Mouse (Mus musculus) layer of hippocampus, adult 18-20 months (tissue): ENCODE data around the gene Gse1. TPM values are rescaled to one million over a fixed set of nuclear protein-coding genes. Genes with fewer than 3 reads are reported as not detected.

ENCODE experiments used
- DNase-seq, 2 experiments: peaks; one replicate each; pipeline ENCODE4 v3.0.0; 2022; ENCODE audit warnings: low spot score in 2 of 2
- total RNA-seq, 2 experiments: library from RNA; stranded (reverse); gene quantifications; 2 replicates each; pipeline ENCODE4 v1.2.3; 2021

Gene Gse1
- total RNA-seq, 2 experiments from 2014 or later: 142 to 146 TPM

DNA sequence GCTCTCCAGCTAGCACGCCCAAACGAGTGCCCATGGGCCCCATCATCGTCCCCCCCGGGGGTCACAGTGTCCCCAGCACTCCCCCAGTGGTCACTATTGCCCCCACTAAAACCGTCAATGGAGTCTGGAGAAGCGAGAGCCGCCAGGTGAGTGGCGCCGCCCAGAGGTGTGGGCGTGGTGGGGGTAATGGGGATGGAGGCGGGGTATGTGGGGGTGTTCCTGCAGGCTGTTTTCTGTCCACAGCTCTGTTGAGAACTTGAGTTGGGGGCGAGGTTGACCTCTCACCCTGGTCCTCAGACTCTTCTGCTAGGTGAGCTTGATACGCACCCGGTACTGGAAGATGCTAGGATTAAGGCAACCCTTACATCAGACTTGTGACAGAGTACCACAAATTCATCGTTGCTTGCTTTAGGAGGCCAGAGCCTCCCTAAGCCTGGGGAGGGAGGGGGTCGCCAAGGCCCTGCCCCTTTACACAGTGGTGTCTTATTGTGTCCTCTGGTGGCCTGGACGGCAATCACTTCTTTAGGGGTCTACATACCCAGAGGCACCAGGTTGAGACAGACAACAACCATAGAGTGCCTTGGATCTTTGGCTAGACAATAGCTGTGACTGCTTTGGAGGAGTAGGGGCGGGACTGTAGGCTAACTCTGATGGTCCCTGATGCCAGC is 334.6 kb downstream of the Gse1 start:
- no peak for DNase-seq

DNA sequence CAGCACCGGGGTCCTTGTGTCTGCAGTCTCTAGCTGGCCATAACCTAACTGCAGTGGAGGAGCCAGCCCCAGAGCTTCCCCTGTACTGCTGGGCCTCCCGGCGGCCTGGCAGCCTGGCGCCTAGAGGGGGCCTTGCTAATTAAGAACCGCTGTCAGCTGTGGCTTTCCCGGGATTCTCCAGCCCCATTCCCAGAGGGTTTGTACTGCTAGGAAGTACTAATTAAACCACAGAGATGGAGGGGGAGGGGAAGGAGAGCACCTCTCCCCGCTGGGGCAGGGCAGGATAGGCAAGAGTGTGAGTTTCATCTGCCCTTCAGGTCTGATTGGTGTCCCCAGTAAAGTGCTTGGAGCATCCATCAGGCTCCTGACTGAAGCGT is 335.1 kb downstream of the Gse1 start:
- DNase-seq: no peak

DNA sequence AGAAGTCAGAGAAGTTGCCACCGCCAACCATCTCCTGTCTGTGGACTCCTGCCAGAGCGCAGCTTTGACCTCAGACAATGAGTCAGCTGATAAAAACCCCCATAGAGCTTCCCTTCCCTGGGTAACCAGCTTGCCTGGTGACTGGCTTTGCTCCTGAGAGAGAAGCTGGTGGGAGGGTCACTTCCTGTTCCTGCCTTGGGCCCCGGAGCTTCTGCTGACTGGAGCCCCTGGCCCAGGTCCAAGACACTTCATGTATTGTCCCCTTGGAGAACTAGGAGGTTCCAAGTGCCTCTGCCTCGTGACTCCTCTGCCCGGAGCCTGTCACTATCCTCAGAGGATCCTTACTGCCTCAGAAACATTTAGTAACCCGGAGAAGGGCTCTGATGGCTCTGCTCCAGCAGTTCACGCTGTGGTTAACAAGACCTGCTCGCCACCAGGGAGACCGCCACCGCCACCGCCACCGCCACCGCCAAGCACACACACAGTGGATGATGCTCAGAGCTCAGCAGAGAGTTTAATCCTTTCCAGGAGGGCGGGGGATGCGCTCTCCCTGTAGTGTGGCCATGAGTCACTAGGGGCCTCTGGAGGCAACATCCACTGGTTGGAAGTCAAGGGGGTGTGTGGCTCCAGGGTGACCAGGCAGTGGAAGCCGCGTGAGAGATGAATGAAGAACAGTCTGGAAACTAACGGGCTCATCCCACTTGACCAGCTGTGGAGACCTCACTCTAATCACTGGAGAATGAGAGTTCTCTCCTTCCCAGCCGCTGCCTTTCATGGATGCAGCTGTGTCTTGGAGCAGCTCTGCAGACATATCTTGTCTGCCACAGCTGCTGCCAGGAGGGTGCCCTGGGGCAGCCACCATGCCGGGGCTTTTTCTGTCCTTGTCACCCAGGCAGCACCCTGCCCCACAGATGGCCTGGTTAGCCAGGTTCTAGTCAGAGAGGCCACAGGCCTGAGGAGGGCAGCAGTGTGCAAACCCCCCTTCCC is 335.9 kb downstream of the Gse1 start:
- peak in 1 of 2 experiments; percentile 73 for DNase-seq

DNA sequence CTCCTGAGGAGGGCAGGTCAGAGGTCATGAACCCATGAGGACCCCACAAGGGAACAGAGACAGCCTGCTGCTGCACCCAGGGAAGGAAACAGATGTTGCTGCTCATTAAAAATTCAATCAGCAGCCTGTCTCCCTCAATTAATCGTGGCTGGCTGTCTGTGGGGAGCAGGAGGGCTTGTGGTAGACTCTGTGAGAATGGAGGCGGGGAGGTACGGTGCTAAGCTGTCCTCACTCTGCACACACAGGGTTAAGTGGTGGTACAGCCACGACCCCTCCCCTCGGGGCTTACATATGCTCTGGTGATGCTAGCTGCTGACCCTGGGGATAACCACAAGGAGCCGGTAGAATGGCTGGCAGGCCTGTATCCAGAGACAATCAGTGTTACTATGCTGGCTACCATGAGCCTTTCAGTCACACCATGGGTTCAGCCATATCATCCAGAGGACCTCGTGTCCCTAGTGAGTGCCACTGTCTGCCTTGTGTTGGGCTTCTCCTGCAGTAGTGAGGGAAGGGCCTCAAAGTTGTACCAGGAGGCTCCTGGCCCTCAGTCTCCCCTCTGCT is 337.0 kb downstream of the Gse1 start:
- DNase-seq: no peak

DNA sequence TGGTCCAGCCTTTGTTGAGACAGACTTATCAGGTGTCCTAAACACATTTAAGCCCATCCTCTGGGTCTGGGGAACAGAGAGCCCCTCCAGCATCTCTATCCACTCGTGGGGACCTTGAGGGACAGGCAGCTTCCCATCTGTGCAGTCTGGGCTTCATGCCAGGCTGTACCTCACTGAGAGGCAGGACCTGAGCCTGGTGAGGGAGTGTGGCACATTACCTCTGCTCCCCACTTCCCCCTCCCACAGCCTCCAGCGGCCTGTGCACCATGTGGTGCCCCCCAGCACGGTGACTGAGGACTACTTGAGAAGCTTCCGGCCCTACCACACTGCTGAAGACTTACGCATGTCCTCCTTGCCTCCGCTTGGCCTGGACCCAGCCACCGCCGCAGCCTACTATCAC is 338.4 kb downstream of the Gse1 start:
- no peak for DNase-seq

GRCm38 (mm10) chr8:120567731-120568130 is 339.5 kb downstream of the Gse1 start:
- no peak for DNase-seq

DNA sequence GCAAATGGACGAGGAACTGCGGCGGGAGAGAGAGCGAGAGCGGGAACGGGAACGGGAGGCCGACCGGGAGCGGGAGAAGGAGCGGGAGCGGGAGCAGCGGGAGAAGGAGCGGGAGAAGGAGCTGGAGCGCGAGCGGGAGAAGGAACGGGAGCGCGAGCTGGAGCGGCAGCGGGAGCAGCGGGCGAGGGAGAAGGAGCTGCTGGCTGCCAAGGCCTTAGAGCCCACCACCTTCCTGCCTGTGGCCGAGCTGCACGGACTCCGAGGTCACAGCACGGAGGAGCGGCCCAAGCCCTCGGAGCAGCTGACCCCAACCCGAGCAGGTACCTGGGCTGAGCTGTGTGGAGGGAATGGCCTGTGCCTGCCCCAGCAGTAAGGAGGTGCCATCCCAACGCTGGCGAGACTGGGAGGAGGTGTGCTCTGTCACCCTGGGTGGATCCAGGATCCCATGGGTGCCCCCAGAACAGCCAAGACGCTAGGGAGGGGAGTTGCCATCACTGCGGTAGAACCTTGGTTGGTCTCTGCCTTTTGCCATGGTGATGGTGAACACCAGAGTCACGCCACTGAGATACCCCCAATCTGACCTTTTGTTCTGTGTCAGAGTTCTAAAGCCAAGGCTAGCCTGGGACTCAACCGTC is 340.0 kb downstream of the Gse1 start:
- DNase-seq: no peak

- no peak for DNase-seq
Observed at GRCm38 (mm10) chr8:120569123-120569522, 340.9 kb downstream of the Gse1 start.

DNA sequence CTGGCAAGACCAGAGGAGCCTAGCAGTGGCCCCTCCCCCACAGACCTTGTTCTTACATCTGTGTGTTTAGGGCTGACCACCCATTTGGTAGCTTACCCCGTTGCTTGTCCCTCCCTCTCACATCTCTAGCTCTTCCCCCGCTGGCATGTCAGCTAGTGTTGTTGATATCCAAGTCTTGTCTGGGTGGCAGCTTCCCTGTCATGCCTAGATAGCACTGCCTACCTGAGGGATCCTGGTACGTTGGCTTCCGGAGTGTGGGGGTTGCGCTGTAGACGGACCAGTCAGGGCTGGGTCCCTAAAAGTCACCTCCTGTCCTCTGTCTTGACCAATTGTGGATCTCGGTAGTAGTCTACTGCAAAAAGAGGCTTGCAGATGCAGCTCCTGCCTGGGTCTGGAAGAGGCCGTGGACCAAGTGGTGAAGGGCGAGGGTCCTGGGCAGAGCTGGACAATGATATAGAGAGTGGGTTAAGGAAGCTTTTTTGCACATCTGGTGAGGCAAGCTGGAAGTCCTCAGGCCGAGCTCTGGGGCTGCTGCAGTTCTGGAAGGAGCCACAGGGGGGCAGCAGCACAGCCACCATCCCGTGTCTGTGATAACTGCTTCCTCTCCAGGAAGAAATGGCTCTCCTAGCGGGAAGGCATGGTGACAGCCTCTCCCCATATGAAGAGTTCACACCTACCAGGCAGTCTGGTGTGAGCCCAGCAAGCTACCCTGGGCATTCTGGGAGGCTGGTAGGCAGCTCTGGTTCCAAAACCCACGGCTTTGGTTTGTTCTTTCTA is 341.9 kb downstream of the Gse1 start:
- DNase-seq: peak; percentile 71 to 88

DNA sequence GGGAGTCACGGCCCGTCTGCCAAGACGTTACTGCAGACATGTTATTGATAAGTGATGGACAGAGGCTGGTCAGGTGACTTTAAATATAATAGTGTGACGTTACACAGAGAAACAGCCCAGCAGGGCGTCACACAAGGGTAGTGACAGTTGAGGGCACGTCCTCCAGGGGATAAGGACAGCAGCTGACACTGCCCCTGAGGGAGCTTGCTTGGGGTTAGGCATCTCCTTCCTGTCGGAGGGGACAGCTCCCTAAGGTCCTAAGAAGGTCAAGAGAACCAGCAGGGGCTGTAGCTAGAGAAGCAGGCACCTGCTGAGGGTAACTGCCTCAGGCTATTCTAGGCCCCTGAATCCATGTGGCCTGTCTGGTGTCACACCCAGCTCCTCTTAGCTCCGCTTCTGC is 343.3 kb downstream of the Gse1 start:
- no peak for DNase-seq

GRCm38 (mm10) chr8:120572534-120572933 is 344.3 kb downstream of the Gse1 start:
- DNase-seq: peak; percentile 78 to 88

- no peak for DNase-seq
Observed at GRCm38 (mm10) chr8:120573866-120574265, 345.6 kb downstream of the Gse1 start.

GRCm38 (mm10) chr8:120574941-120575340 is 346.7 kb downstream of the Gse1 start:
- DNase-seq: no peak

- no peak for DNase-seq
Observed at GRCm38 (mm10) chr8:120575801-120576200, 347.5 kb downstream of the Gse1 start.

DNA sequence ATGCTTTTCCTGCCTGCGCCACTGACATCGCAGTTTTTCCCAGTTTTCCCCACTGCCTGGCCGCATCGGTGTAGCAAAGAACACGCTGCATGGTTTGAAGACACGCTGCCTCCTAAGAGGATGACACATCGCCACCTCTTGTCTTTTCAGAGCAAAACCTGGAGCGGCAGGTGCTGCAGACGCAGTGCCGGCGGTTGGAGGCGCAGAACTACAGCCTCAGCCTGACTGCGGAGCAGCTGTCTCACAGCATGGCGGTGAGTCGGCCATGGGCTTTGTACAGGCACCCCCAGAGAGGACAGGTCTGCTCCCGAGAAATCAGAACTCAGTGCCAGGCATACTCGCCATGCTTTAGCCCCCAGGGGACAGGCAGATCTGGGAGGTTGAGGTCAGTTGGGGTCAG is 349.6 kb downstream of the Gse1 start:
- no peak for DNase-seq

DNA sequence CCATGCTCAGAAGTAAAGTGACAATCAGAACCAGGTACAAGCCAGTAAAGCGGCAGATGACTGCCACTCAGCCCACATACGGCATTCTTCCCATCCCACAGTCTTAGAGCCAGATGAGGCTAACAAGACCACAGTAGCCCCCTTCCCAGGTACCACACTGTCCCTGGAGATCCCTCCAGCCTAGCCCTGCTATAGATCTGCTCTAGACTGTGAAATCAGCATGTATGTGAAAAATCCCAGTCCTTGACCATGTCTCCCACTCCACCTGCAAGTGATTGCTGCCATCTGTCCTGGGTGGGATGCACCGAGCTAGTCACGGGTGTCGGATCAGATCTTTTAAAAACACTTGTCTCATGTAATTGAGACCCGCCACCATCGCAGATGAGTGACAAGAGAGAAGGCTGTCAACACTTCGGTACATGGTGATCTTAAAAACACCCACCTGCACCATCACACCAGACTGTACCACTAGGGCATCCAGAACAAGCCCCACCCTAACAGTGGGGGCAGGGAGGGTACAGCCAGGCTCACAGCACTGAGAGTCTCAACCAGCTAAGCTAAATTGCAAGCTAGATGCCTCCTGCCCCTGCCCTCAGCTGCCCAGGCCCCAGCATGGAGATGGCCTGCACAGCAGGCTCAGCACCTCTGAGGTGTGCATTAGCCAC is 352.2 kb downstream of the Gse1 start:
- DNase-seq: peak; percentile 60 to 88

- DNase-seq: no peak
Observed at GRCm38 (mm10) chr8:120581329-120581728, 353.1 kb downstream of the Gse1 start.

DNA sequence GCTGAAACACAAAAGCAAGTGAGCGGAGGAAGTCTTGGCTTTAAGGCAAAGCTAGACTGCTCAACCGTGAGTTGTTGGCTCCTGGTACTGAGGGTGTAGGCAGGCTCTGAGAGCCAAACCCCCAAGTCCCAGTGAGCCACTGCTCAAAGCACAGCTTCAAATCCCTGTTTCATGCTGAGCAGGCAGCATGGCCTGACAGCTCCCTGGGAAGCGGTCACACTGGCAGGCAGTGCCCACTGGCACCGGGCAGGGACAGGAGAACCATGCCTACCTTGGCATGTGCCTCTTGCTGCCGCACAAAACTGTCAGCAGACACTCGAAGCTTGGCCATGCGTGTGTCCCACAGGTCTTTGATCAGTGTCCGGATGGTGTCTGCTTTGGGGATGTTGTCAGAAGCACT is 353.6 kb downstream of the Gse1 start:
- no peak for DNase-seq

GRCm38 (mm10) chr8:120585521-120585920 is 357.3 kb downstream of the Gse1 start:
- DNase-seq: no peak
